Mouse (Mus musculus): Measurements from ENCODE around the gene Zfp217.

DNA sequence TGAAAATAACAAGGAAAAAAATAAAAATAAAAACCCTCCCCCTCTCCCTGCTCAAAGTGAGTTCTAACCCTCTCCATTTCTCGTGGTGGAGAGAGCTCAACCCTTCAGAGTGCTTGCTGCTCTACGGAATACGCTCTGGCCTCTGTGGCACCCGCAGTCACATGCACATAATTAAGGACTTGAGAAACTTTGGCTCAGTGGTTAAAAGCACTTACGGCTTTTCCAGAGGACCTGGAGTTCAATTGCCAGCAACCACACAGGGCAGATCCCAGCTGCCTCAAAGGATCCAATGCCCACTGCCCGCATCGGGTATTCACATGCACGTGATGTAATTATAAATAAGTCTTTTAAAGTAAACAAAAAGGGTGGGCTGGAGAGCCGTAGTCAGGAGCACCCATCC is 41.9 kb downstream of the Zfp217 start:
- TF ChIP-seq POLR2A (IDR thresholded peaks at IDR 0.05; ENCODE audit: borderline replicate concordance, insufficient read depth, low read length): no peak
- no peak for TF ChIP-seq CTCF (IDR thresholded peaks at IDR 0.05; ENCODE audit: borderline replicate concordance, insufficient read depth, low read depth, low read length)
